Mouse (Mus musculus): ENCODE results near the gene Cacna2d3.

The Cacna2d3 gene

DNA sequence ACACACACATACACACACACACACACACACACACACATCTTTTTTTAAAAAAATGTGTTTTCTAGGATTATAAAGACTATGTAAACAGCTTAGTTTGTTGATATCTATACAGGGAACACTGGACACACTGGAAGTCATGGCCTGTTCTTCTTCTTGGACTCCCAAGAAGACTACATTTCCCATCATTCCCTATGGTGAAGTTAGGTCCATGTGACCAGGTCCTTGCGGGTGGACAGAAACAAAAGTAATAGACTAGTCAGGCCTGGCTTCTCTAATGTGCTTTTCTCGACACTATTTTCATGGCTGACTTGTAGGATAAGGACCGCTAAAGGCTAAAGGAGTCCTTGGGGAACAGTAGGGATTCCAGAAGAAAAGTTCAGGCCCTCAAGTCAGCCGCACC, 78.4 kb downstream of the Cacna2d3 start:
- DNase-seq (ENCODE audit: inconsistent ontology term) = no peak

DNA sequence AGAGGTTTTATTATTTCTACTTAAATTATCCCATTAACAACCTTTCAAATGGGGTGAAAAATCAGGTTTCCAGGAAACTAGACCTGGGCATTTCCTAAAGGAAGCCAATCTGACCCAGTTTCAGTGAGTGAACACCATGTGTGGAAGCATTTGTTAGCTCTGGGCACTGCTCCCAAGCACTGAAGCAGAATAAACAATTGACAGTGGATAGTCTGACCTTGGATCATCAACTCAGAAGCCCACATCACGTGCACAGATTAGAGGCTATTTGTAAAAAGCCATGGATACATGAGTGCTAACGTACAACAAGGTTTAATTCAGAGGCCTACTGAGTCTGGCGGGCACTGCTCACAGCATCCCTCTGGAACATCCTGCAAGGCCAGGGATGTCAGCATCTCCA, 82.4 kb downstream of the Cacna2d3 start:
- DNase-seq (ENCODE audit: inconsistent ontology term) = peak; percentile 70

DNA sequence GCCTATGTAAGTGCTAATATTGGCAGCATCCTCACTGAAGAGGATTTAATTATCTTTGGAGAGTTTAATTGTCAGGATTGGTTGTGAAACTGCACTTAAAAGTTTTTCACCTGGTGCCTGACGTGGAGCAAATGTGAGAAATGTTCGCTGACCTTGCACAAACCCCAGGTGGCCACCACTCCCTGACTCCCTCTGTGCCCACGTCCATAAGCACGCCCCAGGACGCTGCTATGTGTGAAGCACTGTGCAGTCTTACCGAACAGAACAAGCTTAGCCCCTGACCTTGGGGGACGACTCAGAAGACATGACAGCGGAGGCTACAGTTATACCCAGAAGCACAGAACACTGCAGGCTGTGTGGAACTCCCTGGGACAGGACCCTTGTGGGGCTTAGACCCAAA, 93.5 kb downstream of the Cacna2d3 start:
- DNase-seq (ENCODE audit: inconsistent ontology term) = no peak

GRCm38 (mm10) chr14:29612436-29612835, 109.2 kb downstream of the Cacna2d3 start:
- DNase-seq (ENCODE audit: inconsistent ontology term) = no peak

- DNase-seq (ENCODE audit: inconsistent ontology term) = peak; percentile 18
These were observed 112.9 kb downstream of the Cacna2d3 start for GRCm38 (mm10) chr14:29608761-29609160.

- peak; percentile 38 for DNase-seq (ENCODE audit: inconsistent ontology term)
These were observed 122.2 kb downstream of the Cacna2d3 start for GRCm38 (mm10) chr14:29599428-29599827.

GRCm38 (mm10) chr14:29592896-29593295, 128.8 kb downstream of the Cacna2d3 start:
- DNase-seq (ENCODE audit: inconsistent ontology term) = no peak

- DNase-seq (ENCODE audit: inconsistent ontology term) = no peak
These were observed 132.0 kb downstream of the Cacna2d3 start for GRCm38 (mm10) chr14:29589628-29590027.

DNA sequence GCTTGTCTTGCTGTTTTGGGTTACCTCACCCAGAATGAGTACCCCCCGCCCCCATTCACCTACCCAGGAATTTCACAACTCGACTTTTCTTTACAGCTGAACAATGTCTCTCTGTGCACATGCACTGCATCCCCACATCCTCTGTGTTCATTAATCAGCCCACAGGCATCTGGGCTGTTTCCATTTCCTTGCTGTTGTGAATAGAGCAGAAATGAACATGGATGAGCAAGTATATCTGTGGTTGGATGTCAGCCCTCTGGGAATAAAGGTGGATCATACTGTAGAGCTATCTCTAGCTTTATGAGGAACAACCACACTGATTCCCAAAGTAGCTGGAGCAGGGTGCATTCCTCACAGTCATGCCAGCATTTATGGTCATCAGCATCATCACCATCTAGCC, 139.7 kb downstream of the Cacna2d3 start:
- peak; percentile 91 for DNase-seq (ENCODE audit: inconsistent ontology term)

DNA sequence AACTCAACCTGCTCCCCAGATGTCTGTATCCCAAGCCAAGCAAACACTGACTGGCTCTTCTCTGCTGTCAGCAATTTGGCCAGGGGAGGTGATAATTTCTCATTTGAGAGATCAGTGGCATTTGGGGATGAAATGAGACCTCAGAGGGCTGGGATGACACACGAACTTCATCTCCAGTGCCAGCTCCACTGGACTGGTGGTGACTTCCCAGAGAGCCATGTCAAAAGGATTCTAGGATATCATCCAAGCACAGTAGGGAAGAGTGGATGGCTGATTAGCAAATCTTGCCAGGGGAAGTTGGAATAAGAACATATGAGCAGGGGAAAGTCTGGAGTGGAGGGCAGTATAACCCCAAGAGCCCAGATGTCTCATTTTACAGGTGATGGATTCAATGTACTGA, 143.9 kb downstream of the Cacna2d3 start:
- DNase-seq (ENCODE audit: inconsistent ontology term) = peak; percentile 50

- no peak for DNase-seq (ENCODE audit: inconsistent ontology term)
These were observed 146.1 kb downstream of the Cacna2d3 start for GRCm38 (mm10) chr14:29575551-29575950.

DNA sequence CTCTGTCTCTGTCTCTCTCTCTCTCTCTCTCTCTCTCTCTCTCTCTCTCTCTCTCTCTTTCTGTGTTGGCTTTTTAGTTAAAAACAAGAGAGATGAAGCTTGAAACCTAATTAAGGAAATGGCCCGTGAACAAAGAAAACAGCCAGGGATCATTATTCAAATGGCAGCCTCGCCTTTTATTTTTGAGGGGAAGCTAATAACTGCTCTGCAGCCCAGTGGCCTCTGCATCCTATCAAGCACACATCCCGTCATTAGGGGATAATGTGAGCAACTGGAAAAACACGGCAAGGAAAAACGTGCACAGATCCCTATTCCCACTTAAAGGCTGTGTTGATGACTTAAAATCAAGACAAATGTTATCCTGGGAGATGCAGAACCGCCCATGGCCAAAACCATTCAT, 159.0 kb downstream of the Cacna2d3 start:
- DNase-seq (ENCODE audit: inconsistent ontology term) = peak; percentile 27

DNA sequence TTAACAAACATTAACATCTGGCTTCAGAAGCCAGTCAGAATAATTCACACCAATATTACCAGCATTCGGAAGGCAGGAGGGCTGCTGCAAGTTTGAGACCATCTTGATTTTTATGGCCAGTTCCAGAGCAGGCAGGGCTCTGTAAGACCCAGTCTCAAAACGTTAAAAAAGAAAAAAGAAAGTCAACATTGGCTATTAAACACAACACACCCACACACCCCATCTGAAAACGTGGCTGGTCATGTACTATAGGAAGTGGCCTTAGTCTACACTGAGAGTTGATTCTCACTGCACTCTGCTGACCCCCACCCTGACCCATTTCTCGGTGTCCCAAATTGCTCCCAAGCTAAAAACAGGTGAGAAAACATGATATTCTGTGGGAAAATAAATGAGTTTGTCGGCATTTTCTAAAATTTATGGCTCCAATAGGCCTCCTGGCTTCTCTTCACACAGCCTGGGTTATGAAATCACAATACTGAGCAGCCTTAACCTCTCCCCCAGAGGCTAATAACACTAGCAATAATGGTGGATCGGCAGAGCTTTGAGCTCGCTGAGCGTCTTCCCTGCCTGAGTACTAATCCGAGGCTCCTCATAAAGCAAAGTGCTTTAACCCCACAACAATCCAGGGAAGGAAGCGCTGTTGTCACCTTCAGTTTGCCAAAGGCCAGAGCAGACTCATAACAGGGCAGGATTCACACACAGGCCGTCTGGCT, 160.4 kb downstream of the Cacna2d3 start:
- DNase-seq (ENCODE audit: inconsistent ontology term) = no peak

DNA sequence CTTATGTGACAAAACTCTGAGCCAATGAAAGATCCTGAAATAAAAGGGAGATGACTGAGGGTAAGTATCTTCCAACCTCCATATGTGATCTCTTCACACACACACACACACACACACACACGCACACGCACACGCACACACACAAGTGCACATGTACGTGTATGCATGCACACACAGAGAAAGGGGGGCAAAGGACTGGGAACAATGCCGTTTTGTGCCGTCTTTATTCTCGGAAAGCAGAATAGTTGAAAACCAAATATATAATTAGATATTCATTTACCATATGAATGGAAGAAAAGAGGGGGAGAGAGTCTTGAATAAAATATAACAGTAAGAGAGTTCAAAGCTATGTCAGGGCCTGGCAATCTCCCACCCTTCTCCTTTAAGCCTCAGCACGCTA, 163.2 kb downstream of the Cacna2d3 start:
- no peak for DNase-seq (ENCODE audit: inconsistent ontology term)

GRCm38 (mm10) chr14:29556152-29556551, 165.5 kb downstream of the Cacna2d3 start:
- no peak for DNase-seq (ENCODE audit: inconsistent ontology term)

DNA sequence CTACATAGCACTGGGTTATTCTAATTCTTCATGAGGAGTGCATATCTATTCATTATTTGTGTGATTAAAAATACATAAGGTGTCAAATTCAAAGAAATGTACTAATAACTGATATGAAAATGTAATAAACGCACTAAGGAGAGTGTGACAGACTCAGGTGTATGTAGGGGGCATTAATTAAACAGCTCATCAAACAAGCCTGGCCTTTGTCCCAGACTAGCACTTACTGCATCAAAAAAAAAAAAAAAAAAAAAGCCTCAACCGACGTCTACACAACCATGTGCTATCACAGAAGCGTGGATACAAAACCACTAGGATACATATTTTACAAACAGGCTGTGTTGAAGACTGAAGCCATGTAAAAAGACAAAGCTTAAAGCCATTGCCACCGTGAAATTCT, 169.2 kb downstream of the Cacna2d3 start:
- DNase-seq (ENCODE audit: inconsistent ontology term) = no peak

DNA sequence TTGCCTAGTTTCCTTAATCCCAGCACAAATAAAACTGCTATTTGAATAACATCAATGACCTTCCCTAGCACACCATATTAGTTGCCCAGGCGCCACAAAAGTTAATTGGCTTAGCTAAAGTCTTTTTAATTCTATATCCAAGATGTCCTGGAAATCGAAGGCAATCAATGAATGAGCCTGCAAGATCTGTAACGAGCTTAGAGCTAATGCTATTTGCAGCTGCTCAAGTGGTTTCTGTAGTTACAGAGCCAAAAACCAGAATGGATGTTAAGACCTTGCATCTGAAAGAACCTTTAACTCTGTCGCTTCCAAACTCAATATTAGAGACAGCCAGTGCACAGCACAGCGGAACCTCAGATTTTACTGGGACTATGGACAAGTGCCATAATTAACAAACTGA, 173.0 kb downstream of the Cacna2d3 start:
- DNase-seq (ENCODE audit: inconsistent ontology term) = no peak

- DNase-seq (ENCODE audit: inconsistent ontology term) = no peak
These were observed 191.1 kb downstream of the Cacna2d3 start for GRCm38 (mm10) chr14:29530516-29530915.

GRCm38 (mm10) chr14:29528696-29529095, 193.0 kb downstream of the Cacna2d3 start:
- DNase-seq (ENCODE audit: inconsistent ontology term) = no peak

- DNase-seq (ENCODE audit: inconsistent ontology term) = peak; percentile 38
These were observed 201.7 kb downstream of the Cacna2d3 start for GRCm38 (mm10) chr14:29519751-29520669.

- no peak for DNase-seq (ENCODE audit: inconsistent ontology term)
These were observed 219.0 kb downstream of the Cacna2d3 start for GRCm38 (mm10) chr14:29502667-29503066.

GRCm38 (mm10) chr14:29498546-29499290, 222.9 kb downstream of the Cacna2d3 start:
- no peak for DNase-seq (ENCODE audit: inconsistent ontology term)
